Mouse (Mus musculus): Measurements from ENCODE around the gene Rbfox1. TPM values are rescaled to one million over a fixed set of nuclear protein-coding genes. Genes with fewer than 3 reads are reported as not detected.

Gene Rbfox1
- polyA plus RNA-seq, 1 experiment from 2014 or later, result 4.7 TPM

GRCm38 (mm10) chr16:6227449-6227848 is 342.3 kb downstream of the Rbfox1 start:
- 69% methylated on average over 6 of the region's 6 CpGs for WGBS
- Histone ChIP-seq H3K4me1 (ENCODE audit: control insufficient read depth in 2 of 2, insufficient read depth in 2 of 2, low read length in 2 of 2) (no peaks in the 10 kb centered on the region), H3K9me3 (ENCODE audit: control insufficient read depth, low read length) (no peaks in the 10 kb centered on the region), H3K27ac (replicated peaks in 1 of 2; ENCODE audit: control insufficient read depth in 1 of 2, insufficient read depth in 1 of 2, low read depth in 2 of 2, low read length in 2 of 2) (no peak overlapping the region), H3K36me3 (ENCODE audit: control insufficient read depth, insufficient read depth, low read length) (no peaks in the 10 kb centered on the region), H3K4me3 (ENCODE audit: control insufficient read depth in 1 of 2, insufficient read depth in 1 of 2, low read depth in 1 of 2, low read length in 2 of 2) (no peak overlapping the region), H3K27me3 (ENCODE audit: control insufficient read depth, insufficient read depth, low read length) (no peaks in the 10 kb centered on the region), H3K9ac (ENCODE audit: low read length) (no peak overlapping the region), H3K4me2 (ENCODE audit: low read length) (no peak overlapping the region)
- ATAC-seq (ENCODE audit: insufficient number of reproducible peaks, insufficient read depth, low FRiP score, low read depth), result no peak

- 89% methylated on average over 2 of the region's 2 CpGs for WGBS
- no peak overlapping the region for H3K4me3 ChIP-seq (ENCODE audit: control insufficient read depth in 1 of 2, insufficient read depth in 1 of 2, low read depth in 1 of 2, low read length in 2 of 2)
- no peak overlapping the region for H3K27ac ChIP-seq (replicated peaks in 1 of 2; ENCODE audit: control insufficient read depth in 1 of 2, insufficient read depth in 1 of 2, low read depth in 2 of 2, low read length in 2 of 2)
- H3K4me1 ChIP-seq (ENCODE audit: control insufficient read depth in 2 of 2, insufficient read depth in 2 of 2, low read length in 2 of 2), result no peaks in the 10 kb centered on the region
- H3K4me2 ChIP-seq (ENCODE audit: low read length), result no peak overlapping the region
- ATAC-seq (ENCODE audit: insufficient number of reproducible peaks, insufficient read depth, low FRiP score, low read depth), result no peak
- H3K9ac ChIP-seq (ENCODE audit: low read length), result no peak overlapping the region
- H3K9me3 ChIP-seq (ENCODE audit: control insufficient read depth, low read length), result no peaks in the 10 kb centered on the region
- no peaks in the 10 kb centered on the region for H3K36me3 ChIP-seq (ENCODE audit: control insufficient read depth, insufficient read depth, low read length)
- H3K27me3 ChIP-seq (ENCODE audit: control insufficient read depth, insufficient read depth, low read length), result no peaks in the 10 kb centered on the region
These were observed 347.8 kb downstream of the Rbfox1 start for GRCm38 (mm10) chr16:6232966-6233365.

GRCm38 (mm10) chr16:6241393-6241792 is 356.2 kb downstream of the Rbfox1 start:
- no peak overlapping the region for H3K4me3 ChIP-seq (ENCODE audit: control insufficient read depth in 1 of 2, insufficient read depth in 1 of 2, low read depth in 1 of 2, low read length in 2 of 2)
- H3K27ac ChIP-seq (replicated peaks in 1 of 2; ENCODE audit: control insufficient read depth in 1 of 2, insufficient read depth in 1 of 2, low read depth in 2 of 2, low read length in 2 of 2), result no peak overlapping the region
- H3K9ac ChIP-seq (ENCODE audit: low read length), result no peak overlapping the region
- H3K9me3 ChIP-seq (ENCODE audit: control insufficient read depth, low read length), result no peaks in the 10 kb centered on the region
- H3K4me1 ChIP-seq (ENCODE audit: control insufficient read depth in 2 of 2, insufficient read depth in 2 of 2, low read length in 2 of 2), result no peaks in the 10 kb centered on the region
- no peaks in the 10 kb centered on the region for H3K27me3 ChIP-seq (ENCODE audit: control insufficient read depth, insufficient read depth, low read length)
- no peak overlapping the region for H3K4me2 ChIP-seq (ENCODE audit: low read length)
- H3K36me3 ChIP-seq (ENCODE audit: control insufficient read depth, insufficient read depth, low read length), result no peaks in the 10 kb centered on the region
- 88% methylated on average over 4 of the region's 4 CpGs for WGBS
- ATAC-seq (ENCODE audit: insufficient number of reproducible peaks, insufficient read depth, low FRiP score, low read depth), result no peak

DNA sequence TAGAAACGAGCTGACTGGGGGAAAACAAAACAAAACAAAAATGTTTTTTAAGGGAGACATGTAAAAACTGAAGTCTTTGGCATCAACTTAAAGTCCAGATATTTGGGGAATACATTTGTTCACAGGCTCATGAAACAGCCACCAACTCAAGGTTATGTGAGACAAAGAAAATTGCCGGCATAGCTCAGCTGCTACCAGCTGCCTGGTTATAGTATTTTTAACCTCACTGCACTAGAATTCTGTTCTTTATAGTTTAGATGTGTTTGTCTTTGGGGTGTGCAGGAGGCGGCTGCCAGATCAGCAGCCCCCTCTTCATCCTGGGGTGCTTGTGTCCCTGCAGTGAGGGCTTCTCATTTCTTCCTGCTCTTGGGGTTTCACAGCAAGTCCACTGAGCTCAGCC is 357.3 kb downstream of the Rbfox1 start:
- no peak overlapping the region for H3K4me3 ChIP-seq (ENCODE audit: control insufficient read depth in 1 of 2, insufficient read depth in 1 of 2, low read depth in 1 of 2, low read length in 2 of 2)
- no peaks in the 10 kb centered on the region for H3K36me3 ChIP-seq (ENCODE audit: control insufficient read depth, insufficient read depth, low read length)
- no peak overlapping the region for H3K27ac ChIP-seq (replicated peaks in 1 of 2; ENCODE audit: control insufficient read depth in 1 of 2, insufficient read depth in 1 of 2, low read depth in 2 of 2, low read length in 2 of 2)
- H3K27me3 ChIP-seq (ENCODE audit: control insufficient read depth, insufficient read depth, low read length), result no peaks in the 10 kb centered on the region
- H3K4me1 ChIP-seq (ENCODE audit: control insufficient read depth in 2 of 2, insufficient read depth in 2 of 2, low read length in 2 of 2), result no peaks in the 10 kb centered on the region
- no peak overlapping the region for H3K9ac ChIP-seq (ENCODE audit: low read length)
- WGBS, result 70% methylated on average over 3 of the region's 3 CpGs
- ATAC-seq (ENCODE audit: insufficient number of reproducible peaks, insufficient read depth, low FRiP score, low read depth), result no peak
- no peaks in the 10 kb centered on the region for H3K9me3 ChIP-seq (ENCODE audit: control insufficient read depth, low read length)
- H3K4me2 ChIP-seq (ENCODE audit: low read length), result no peak overlapping the region

- Histone ChIP-seq H3K4me1 (ENCODE audit: control insufficient read depth in 2 of 2, insufficient read depth in 2 of 2, low read length in 2 of 2) (no peaks in the 10 kb centered on the region), H3K27me3 (ENCODE audit: control insufficient read depth, insufficient read depth, low read length) (no peaks in the 10 kb centered on the region), H3K4me2 (ENCODE audit: low read length) (no peak overlapping the region), H3K4me3 (ENCODE audit: control insufficient read depth in 1 of 2, insufficient read depth in 1 of 2, low read depth in 1 of 2, low read length in 2 of 2) (no peak overlapping the region), H3K36me3 (ENCODE audit: control insufficient read depth, insufficient read depth, low read length) (no peaks in the 10 kb centered on the region), H3K9ac (ENCODE audit: low read length) (no peak overlapping the region), H3K27ac (replicated peaks in 1 of 2; ENCODE audit: control insufficient read depth in 1 of 2, insufficient read depth in 1 of 2, low read depth in 2 of 2, low read length in 2 of 2) (no peak overlapping the region), H3K9me3 (ENCODE audit: control insufficient read depth, low read length) (no peaks in the 10 kb centered on the region)
- 76% methylated on average over 4 of the region's 4 CpGs for WGBS
- ATAC-seq (ENCODE audit: insufficient number of reproducible peaks, insufficient read depth, low FRiP score, low read depth), result no peak
These were observed 362.4 kb downstream of the Rbfox1 start for GRCm38 (mm10) chr16:6247569-6247968.

GRCm38 (mm10) chr16:6264557-6264956 is 379.4 kb downstream of the Rbfox1 start:
- Histone ChIP-seq H3K36me3 (ENCODE audit: control insufficient read depth, insufficient read depth, low read length) (no peaks in the 10 kb centered on the region), H3K9ac (ENCODE audit: low read length) (no peak overlapping the region), H3K9me3 (ENCODE audit: control insufficient read depth, low read length) (no peaks in the 10 kb centered on the region), H3K4me3 (ENCODE audit: control insufficient read depth in 1 of 2, insufficient read depth in 1 of 2, low read depth in 1 of 2, low read length in 2 of 2) (no peak overlapping the region), H3K27ac (replicated peaks in 1 of 2; ENCODE audit: control insufficient read depth in 1 of 2, insufficient read depth in 1 of 2, low read depth in 2 of 2, low read length in 2 of 2) (no peak overlapping the region), H3K4me1 (ENCODE audit: control insufficient read depth in 2 of 2, insufficient read depth in 2 of 2, low read length in 2 of 2) (no peaks in the 10 kb centered on the region), H3K4me2 (ENCODE audit: low read length) (no peak overlapping the region), H3K27me3 (ENCODE audit: control insufficient read depth, insufficient read depth, low read length) (no peaks in the 10 kb centered on the region)
- WGBS, result 73% methylated on average over 8 of the region's 8 CpGs
- no peak for ATAC-seq (ENCODE audit: insufficient number of reproducible peaks, insufficient read depth, low FRiP score, low read depth)

GRCm38 (mm10) chr16:6265610-6266009 is 380.5 kb downstream of the Rbfox1 start:
- H3K4me2 ChIP-seq (ENCODE audit: low read length), result no peak overlapping the region
- WGBS, result 67% methylated on average over 3 of the region's 3 CpGs
- no peak overlapping the region for H3K27ac ChIP-seq (replicated peaks in 1 of 2; ENCODE audit: control insufficient read depth in 1 of 2, insufficient read depth in 1 of 2, low read depth in 2 of 2, low read length in 2 of 2)
- H3K4me3 ChIP-seq (ENCODE audit: control insufficient read depth in 1 of 2, insufficient read depth in 1 of 2, low read depth in 1 of 2, low read length in 2 of 2), result no peak overlapping the region
- no peak overlapping the region for H3K9ac ChIP-seq (ENCODE audit: low read length)
- H3K4me1 ChIP-seq (ENCODE audit: control insufficient read depth in 2 of 2, insufficient read depth in 2 of 2, low read length in 2 of 2), result no peaks in the 10 kb centered on the region
- no peaks in the 10 kb centered on the region for H3K9me3 ChIP-seq (ENCODE audit: control insufficient read depth, low read length)
- H3K36me3 ChIP-seq (ENCODE audit: control insufficient read depth, insufficient read depth, low read length), result no peaks in the 10 kb centered on the region
- no peaks in the 10 kb centered on the region for H3K27me3 ChIP-seq (ENCODE audit: control insufficient read depth, insufficient read depth, low read length)
- no peak for ATAC-seq (ENCODE audit: insufficient number of reproducible peaks, insufficient read depth, low FRiP score, low read depth)

DNA sequence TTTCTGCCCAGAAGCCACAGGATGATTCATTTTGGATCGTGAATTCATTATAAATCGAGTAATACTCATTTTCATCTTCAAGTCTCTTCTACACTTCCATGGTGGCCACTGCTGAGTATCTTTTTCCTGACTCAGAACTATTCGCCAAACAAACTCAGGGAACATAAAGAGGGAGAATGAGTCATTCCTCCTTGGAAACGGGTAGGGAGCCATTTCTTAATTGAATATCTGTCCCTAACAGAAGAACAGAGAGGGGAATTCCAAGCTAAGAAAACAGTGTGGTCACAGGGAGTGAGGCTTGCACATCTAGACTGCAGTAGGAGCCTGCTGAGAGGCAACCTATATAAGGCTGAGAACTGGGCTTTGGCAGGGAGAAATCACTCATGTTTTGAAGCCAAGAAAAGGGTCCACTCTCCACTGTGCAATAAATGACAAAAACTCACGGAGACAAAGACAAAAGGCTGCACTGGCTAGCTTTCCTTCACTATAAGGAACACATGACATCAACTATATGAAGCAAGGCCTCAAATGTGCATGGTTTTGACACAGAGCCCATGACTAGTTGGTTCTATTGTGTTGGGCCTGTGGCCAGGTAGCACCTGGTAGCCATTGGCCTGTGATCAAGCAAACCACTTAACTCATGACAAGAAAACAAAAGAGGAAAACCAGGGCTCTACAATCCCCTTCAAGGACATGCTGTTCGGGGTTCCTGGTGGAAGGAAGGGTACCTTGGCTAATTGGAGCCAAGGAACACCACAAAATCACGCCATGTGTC is 386.6 kb downstream of the Rbfox1 start:
- no peak overlapping the region for H3K9ac ChIP-seq (ENCODE audit: low read length)
- ATAC-seq (ENCODE audit: insufficient number of reproducible peaks, insufficient read depth, low FRiP score, low read depth), result no peak
- H3K4me2 ChIP-seq (ENCODE audit: low read length), result no peak overlapping the region
- H3K27me3 ChIP-seq (ENCODE audit: control insufficient read depth, insufficient read depth, low read length), result no peaks in the 10 kb centered on the region
- H3K9me3 ChIP-seq (ENCODE audit: control insufficient read depth, low read length), result no peaks in the 10 kb centered on the region
- no peak overlapping the region for H3K4me3 ChIP-seq (ENCODE audit: control insufficient read depth in 1 of 2, insufficient read depth in 1 of 2, low read depth in 1 of 2, low read length in 2 of 2)
- H3K27ac ChIP-seq (replicated peaks in 1 of 2; ENCODE audit: control insufficient read depth in 1 of 2, insufficient read depth in 1 of 2, low read depth in 2 of 2, low read length in 2 of 2), result no peak overlapping the region
- no peaks in the 10 kb centered on the region for H3K4me1 ChIP-seq (ENCODE audit: control insufficient read depth in 2 of 2, insufficient read depth in 2 of 2, low read length in 2 of 2)
- 69% methylated on average over 7 of the region's 7 CpGs for WGBS
- H3K36me3 ChIP-seq (ENCODE audit: control insufficient read depth, insufficient read depth, low read length), result no peaks in the 10 kb centered on the region
